Mouse (Mus musculus) right cerebral cortex, adult 18-20 months (tissue): ENCODE data around the gene Rptn.
"Not testable (repeated sequence)": the region's sequence is repeated elsewhere in the genome, so short reads cannot be mapped to it uniquely, and the experiment has no call there.

Experiments
- DNase-seq: peaks from one replicate; pipeline ENCODE4 v3.0.0; 2022; ENCODE audit warnings: mixed read lengths

Gene Rptn

GRCm38 (mm10) chr3:93393366-93393765 lies at the start of gene Rptn:
Rptn (plus strand) TSS chr3:93393699.
- no peak for DNase-seq

- no peak for DNase-seq
These were observed 46.6 kb upstream of the Rptn start for GRCm38 (mm10) chr3:93346896-93347295.

- DNase-seq, result peak; percentile 55
These were observed 33.5 kb upstream of the Rptn start for GRCm38 (mm10) chr3:93360045-93360444.

- peak; percentile 12 for DNase-seq
These were observed 31.4 kb upstream of the Rptn start for GRCm38 (mm10) chr3:93361933-93362574.

- DNase-seq, result no peak
These were observed 26.4 kb upstream of the Rptn start for GRCm38 (mm10) chr3:93366966-93367575.

GRCm38 (mm10) chr3:93368171-93368570 lies 25.3 kb upstream of the Rptn start:
- no peak for DNase-seq

GRCm38 (mm10) chr3:93373416-93373815 lies 20.1 kb upstream of the Rptn start:
- DNase-seq, result peak; percentile 8

GRCm38 (mm10) chr3:93375196-93375595 lies 18.3 kb upstream of the Rptn start:
- no peak for DNase-seq

- no peak for DNase-seq
These were observed 17.9 kb upstream of the Rptn start for GRCm38 (mm10) chr3:93375601-93376000.

GRCm38 (mm10) chr3:93378146-93378545 lies 15.4 kb upstream of the Rptn start:
- no peak for DNase-seq

GRCm38 (mm10) chr3:93403936-93404335 lies 10.4 kb downstream of the Rptn start:
- no peak for DNase-seq

GRCm38 (mm10) chr3:93406992-93407391 lies 13.5 kb downstream of the Rptn start:
- DNase-seq, result peak; percentile 10

GRCm38 (mm10) chr3:93411905-93412304 lies 18.4 kb downstream of the Rptn start:
- no peak for DNase-seq

GRCm38 (mm10) chr3:93431673-93432072 lies 38.2 kb downstream of the Rptn start:
- no peak for DNase-seq

- no peak for DNase-seq
These were observed 48.5 kb downstream of the Rptn start, which contains the start of gene Tchh for GRCm38 (mm10) chr3:93442030-93442429. Tchh (plus strand) TSS chr3:93442330.

- peak; percentile 32 for DNase-seq
These were observed 50.1 kb downstream of the Rptn start for GRCm38 (mm10) chr3:93443501-93444101.

- DNase-seq, result peak; percentile 78
These were observed 51.1 kb downstream of the Rptn start for GRCm38 (mm10) chr3:93444343-93445164.

- DNase-seq, result peak; percentile 38
These were observed 51.7 kb downstream of the Rptn start for GRCm38 (mm10) chr3:93445165-93445705.

GRCm38 (mm10) chr3:93446128-93446755 lies 52.7 kb downstream of the Rptn start:
- peak; percentile 14 for DNase-seq

- not testable (repeated sequence) for DNase-seq
These were observed 53.2 kb downstream of the Rptn start for GRCm38 (mm10) chr3:93446756-93447137.

- peak; percentile 82 for DNase-seq
These were observed 53.8 kb downstream of the Rptn start for GRCm38 (mm10) chr3:93447138-93447841.
